Mouse (Mus musculus) lung, embryonic 16.5 days (tissue): Measurements from ENCODE around the gene Map4k5. TPM values are rescaled to one million over a fixed set of nuclear protein-coding genes. Genes with fewer than 3 reads are reported as not detected.

Source experiments
- ATAC-seq: fragments of 200-750 bp; cut with Nextera tagmentation; 2 replicates; pipeline ENCODE4 v1.8.0; 2017; ENCODE audit warnings: low read depth, mild to moderate bottlenecking, moderate library complexity
- H3K27ac ChIP-seq: fragments of 300-500 bp; sonication (generic); 2 replicates; pipeline ENCODE4 v1.5.1; 2014; ENCODE audit warnings: mild to moderate bottlenecking, control low read depth, low read length
- H3K27me3 ChIP-seq: fragments of 300-500 bp; sonication (generic); 2 replicates; pipeline ENCODE4 v1.6.1; 2014; ENCODE audit warnings: low read depth, low read length, mixed read lengths; ENCODE audit not compliant: control insufficient read depth, insufficient read depth
- H3K36me3 ChIP-seq: fragments of 300-500 bp; sonication (generic); 2 replicates; pipeline ENCODE4 v1.6.1; 2014; ENCODE audit warnings: low read length; ENCODE audit not compliant: control insufficient read depth, insufficient read depth
- H3K4me1 ChIP-seq: fragments of 300-500 bp; sonication (generic); replicated peaks from 2 replicates; pipeline ENCODE4 v1.6.1; 2014; ENCODE audit warnings: low read length, mixed read lengths; ENCODE audit not compliant: control insufficient read depth, insufficient read depth
- H3K4me2 ChIP-seq: fragments of 300-500 bp; sonication (generic); 2 replicates; pipeline ENCODE4 v1.6.1; 2014; ENCODE audit warnings: low read depth, low read length, control low read depth
- H3K4me3 ChIP-seq: fragments of 300-500 bp; sonication (generic); 2 replicates; pipeline ENCODE4 v1.5.1; 2014; ENCODE audit warnings: mild to moderate bottlenecking, low read length, control low read depth
- H3K9ac ChIP-seq: fragments of 300-500 bp; sonication (generic); 2 replicates; pipeline ENCODE4 v1.6.1; 2014; ENCODE audit warnings: low read length, control low read depth
- H3K9me3 ChIP-seq: fragments of 300-500 bp; sonication (generic); 2 replicates; pipeline ENCODE4 v1.6.1; 2016; ENCODE audit warnings: low read length; ENCODE audit not compliant: control insufficient read depth
- WGBS: fragments of 180-500 bp; shearing (Covaris S2); extraction: QIAGEN DNeasy Blood & Tissue Kit; methylation state at CpG from one replicate; pipeline ENCODE4 v1.1.7; 2014; 5-methylcytosine and 5-hydroxymethylcytosine counted together
- polyA plus RNA-seq: library from polyadenylated mRNA; unstranded; fragments of >200 nt; fragmentation: Nextera tagmentation; extraction: Ambion mirVana; gene quantifications from 2 replicates; pipeline ENCODE4 v1.2.1, GENCODE M21; 2015

Map4k5 gene
- polyA plus RNA-seq, 1 experiment from 2014 or later = 30.8 TPM

DNA sequence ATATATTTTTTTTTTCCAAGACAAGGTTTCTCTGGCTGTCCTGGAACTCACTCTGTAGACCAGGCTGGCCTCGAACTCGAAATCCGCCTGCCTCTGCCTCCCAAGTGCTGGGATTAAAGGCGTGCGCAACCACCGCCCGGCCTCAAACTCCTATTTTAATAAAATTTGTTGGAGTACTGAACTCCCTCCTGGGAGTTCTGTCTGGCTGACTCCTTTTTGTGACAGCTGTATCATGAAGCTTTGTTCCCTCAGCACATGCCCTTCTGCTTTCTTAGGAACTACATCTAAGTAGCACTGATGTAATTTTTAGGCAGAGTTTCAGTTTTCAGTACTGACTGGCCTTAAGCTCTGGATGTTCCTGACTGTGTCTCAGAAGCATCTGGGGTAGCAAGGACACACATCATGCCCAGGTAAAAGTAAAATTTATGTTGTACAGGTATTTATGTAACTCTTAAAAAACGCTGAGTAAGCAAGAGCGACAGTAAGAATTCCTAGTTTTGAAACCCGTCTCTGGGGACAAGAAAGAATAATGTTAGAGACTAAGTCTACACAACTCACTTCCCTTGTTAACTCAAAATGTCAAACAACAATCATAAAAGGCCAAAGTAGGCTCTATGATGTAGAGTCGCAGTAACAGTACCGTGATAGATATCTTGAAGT is 37.2 kb downstream of the Map4k5 start:
- Histone ChIP-seq H3K9me3 (no peaks in the 10 kb centered on the region), H3K27me3 (no peaks in the 10 kb centered on the region), H3K4me3 (no peak overlapping the region), H3K27ac (no peak overlapping the region), H3K36me3 (peaks cover 14% of the 10 kb centered on the region), H3K4me2 (no peak overlapping the region), H3K4me1 (no peaks in the 10 kb centered on the region), H3K9ac (no peak overlapping the region)
- whole genome bisulfite sequencing = 93% methylated on average over 12 of the region's 12 CpGs
- ATAC-seq = no peak

DNA sequence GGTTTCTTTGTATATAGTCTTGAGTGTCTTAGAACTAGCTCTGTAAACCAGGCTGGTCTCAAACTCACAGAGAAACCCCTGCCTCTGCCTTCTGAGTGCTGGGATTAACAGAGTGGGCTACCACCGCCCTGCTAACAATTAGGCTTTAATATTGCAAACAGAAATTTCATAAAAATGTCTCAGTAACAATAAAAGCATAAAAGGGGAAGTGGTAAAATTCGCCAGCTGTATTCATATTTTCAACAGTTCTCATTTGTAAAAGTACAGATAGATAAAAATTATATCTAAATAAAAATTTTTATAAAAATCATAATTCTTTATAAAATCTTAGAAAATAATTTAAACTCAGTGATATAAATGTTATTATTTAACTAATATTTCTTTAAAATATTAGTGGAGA is 39.1 kb downstream of the Map4k5 start:
- Histone ChIP-seq H3K27ac (no peak overlapping the region), H3K36me3 (peaks cover 18% of the 10 kb centered on the region)
- 85% methylated on average over 2 of the region's 2 CpGs for WGBS

DNA sequence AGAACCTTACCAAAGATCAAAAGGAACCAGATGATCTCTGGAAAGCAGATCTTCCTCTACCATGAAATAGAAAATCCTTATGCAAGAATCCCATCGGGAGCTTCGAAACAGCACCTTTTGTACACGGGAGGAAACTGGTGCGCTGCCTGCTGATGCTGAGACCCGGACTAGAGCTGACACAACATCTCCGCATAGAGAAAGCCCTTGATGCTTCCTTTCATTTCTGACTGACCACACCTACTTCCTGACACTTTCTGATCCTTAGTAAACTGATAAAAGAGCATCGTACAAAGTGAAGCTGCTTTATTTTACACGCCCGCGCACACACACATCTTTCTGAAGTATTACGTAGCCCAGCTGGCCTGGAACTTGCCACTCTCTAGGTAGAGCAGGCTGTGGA is 39.6 kb downstream of the Map4k5 start:
- H3K27me3 ChIP-seq = no peaks in the 10 kb centered on the region
- peaks cover 20% of the 10 kb centered on the region for H3K36me3 ChIP-seq

More for the DNA sequence above, 39.1 kb downstream of the Map4k5 start:
- Histone ChIP-seq H3K4me3 (no peak overlapping the region), H3K4me1 (no peaks in the 10 kb centered on the region), H3K9ac (no peak overlapping the region), H3K27me3 (no peaks in the 10 kb centered on the region), H3K4me2 (no peak overlapping the region), H3K9me3 (no peaks in the 10 kb centered on the region)
- ATAC-seq = no peak

DNA sequence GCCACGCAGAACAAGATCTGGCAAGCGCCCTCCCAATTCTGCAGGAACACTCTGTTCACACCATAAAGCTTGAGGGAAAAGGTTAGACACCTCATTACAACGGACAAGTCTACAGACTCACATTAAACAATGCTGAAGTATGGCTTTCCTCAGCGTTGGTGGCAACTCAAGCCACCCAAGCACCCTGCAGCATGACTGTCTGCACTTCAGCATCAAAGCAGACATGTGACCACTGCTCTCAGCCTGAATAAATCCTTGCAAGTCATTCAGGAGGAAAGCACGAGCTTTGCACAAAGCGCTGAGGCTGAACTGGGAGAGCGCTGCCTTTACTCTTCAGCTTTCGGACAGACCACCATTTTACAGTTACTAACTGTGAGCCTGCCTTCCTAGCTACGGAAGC is 40.7 kb downstream of the Map4k5 start:
- ATAC-seq = no peak
- WGBS = 81% methylated on average over 9 of the region's 9 CpGs
- Histone ChIP-seq H3K4me3 (no peak overlapping the region), H3K4me2 (no peak overlapping the region), H3K27ac (no peak overlapping the region), H3K27me3 (no peaks in the 10 kb centered on the region), H3K4me1 (no peaks in the 10 kb centered on the region), H3K9ac (no peak overlapping the region), H3K9me3 (no peaks in the 10 kb centered on the region), H3K36me3 (peaks cover 22% of the 10 kb centered on the region)

More for the DNA sequence above, 39.6 kb downstream of the Map4k5 start:
- Histone ChIP-seq H3K4me3 (no peak overlapping the region), H3K9ac (no peak overlapping the region), H3K4me1 (no peaks in the 10 kb centered on the region), H3K4me2 (no peak overlapping the region), H3K27ac (no peak overlapping the region), H3K9me3 (no peaks in the 10 kb centered on the region)
- 75% methylated on average over 11 of the region's 11 CpGs for WGBS
- no peak for ATAC-seq

DNA sequence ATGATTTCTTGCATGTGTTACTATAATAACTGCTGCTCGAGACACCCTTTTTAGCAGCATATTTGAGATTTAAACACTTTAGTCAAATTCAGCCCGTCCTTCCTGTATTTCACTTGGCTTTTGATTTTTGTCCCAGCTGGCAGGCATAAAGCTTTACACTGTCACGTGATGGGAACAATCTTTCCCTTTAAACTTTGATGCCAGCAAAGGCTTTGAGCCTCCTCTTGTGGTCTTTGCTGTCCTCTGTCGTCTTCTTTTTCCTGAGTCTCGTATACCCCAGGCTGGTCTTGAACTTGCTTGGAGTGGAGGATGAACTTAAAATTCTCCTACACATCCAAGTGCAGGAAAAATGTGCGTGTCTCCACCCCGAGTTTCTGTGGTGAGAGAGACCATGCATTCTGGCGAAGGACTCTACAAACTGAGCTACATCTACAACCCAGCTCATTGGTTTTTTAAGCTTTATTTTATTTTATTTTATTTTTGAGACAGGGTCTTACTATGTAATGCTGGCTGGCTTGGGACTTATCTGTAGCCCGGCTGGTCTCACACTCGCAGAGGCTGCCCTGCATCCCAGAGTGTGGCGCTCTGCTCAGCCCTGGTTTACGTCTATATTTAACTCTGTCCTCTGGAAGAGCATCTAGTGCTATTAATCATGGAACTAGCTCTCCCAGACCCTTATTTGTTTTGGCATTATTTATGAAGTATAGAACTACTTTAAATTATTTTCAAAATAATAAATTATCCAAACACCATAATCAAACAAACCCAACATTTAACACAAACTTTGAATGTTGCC is 44.7 kb downstream of the Map4k5 start:
- no peaks in the 10 kb centered on the region for H3K9me3 ChIP-seq
- WGBS = 75% methylated on average over 12 of the region's 12 CpGs
- peaks cover 23% of the 10 kb centered on the region for H3K36me3 ChIP-seq
- H3K9ac ChIP-seq = no peak overlapping the region
- H3K4me1 ChIP-seq = no peaks in the 10 kb centered on the region
- no peak overlapping the region for H3K4me2 ChIP-seq
- H3K27me3 ChIP-seq = no peaks in the 10 kb centered on the region
- no peak for ATAC-seq
- H3K4me3 ChIP-seq = no peak overlapping the region
- no peak overlapping the region for H3K27ac ChIP-seq

DNA sequence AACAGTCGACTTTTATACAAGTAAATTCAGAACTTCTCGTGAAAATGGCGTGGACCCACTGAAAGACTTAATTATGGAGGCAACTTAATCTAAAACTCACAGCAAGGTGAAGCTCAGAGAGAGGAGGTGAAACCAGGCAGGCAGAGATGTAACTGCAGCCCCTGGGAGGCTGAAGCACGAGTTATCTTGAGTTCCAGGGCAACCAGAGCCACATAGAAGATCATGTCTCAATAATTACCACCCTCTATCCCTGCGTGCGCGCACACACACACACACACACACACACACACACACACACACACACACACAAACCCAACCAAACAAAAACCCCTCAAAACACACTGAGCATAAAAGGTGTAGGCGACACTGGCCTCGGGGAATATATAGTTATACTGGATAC is 46.5 kb downstream of the Map4k5 start:
- 91% methylated on average over 9 of the region's 9 CpGs for WGBS
- no peak overlapping the region for H3K27ac ChIP-seq
- H3K4me1 ChIP-seq = no peaks in the 10 kb centered on the region
- H3K4me3 ChIP-seq = no peak overlapping the region
- no peak for ATAC-seq
- no peak overlapping the region for H3K9ac ChIP-seq
- no peaks in the 10 kb centered on the region for H3K27me3 ChIP-seq
- H3K4me2 ChIP-seq = no peak overlapping the region
- no peaks in the 10 kb centered on the region for H3K9me3 ChIP-seq
- peaks cover 25% of the 10 kb centered on the region for H3K36me3 ChIP-seq

DNA sequence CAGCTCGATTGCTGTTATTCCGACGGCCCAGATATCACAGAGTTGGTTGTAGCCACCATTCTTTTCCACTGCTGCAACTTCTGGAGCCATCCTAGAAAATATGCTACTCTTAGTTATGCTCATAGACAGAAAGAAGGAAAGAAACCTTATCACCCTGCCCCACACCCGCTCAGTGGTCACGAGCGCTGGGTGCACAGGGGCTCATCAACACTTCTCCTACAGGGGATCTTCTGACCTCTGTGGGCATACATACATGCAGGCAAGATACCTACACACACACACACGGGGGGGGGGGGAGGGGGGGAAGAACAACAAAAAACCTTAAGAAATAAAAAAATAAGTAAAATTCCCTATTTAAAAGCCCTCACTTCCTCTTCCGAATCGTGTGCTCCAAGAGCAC is 47.3 kb downstream of the Map4k5 start:
- no peaks in the 10 kb centered on the region for H3K4me1 ChIP-seq
- no peak overlapping the region for H3K4me2 ChIP-seq
- 92% methylated on average over 8 of the region's 9 CpGs for WGBS
- peaks cover 25% of the 10 kb centered on the region for H3K36me3 ChIP-seq
- H3K27ac ChIP-seq = no peak overlapping the region
- no peaks in the 10 kb centered on the region for H3K27me3 ChIP-seq
- no peak overlapping the region for H3K4me3 ChIP-seq
- no peak overlapping the region for H3K9ac ChIP-seq
- no peaks in the 10 kb centered on the region for H3K9me3 ChIP-seq
- no peak for ATAC-seq

DNA sequence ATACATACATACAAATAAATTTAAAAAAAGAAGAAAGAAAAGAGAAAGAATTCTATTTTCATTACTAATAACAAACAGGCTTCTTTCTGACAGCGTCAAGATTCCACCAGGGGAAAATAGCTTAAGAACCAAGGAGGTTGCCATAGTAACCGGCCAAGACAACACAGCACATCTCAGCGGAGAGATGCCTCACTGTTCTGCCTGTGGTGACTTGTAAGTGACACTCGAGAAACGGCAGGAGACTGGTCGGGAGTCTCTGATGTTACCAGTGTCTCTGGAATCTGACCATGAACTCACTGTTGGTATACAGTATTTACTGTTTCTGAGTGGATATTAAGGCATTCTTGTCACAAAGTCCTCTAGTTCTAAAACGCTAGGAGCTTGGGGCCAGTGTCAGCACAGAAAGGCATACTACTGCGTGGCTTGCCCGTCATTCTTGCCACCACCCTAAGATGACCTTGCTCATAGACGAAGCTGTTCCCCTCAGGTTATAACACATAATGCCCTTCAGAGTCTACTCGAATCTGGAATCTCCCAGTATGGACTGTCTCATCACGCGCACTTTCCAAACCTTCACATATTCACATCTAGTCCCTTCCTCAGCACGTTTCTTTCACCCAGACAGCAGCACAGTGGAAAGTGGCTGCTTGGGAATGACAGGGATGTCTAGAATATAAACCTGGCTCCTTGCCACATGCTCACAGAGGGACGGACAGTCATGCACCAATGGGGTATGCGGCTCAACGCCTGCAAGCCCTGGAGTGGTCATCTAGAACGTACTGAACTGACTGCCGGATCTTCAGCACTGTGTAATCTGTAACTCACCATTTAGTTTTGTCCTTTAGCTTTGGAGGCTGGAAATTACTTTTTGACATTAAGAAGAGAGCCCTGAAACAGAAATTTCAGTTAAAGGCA is 49.2 kb downstream of the Map4k5 start:
- 65% methylated on average over 19 of the region's 19 CpGs for WGBS
- ATAC-seq = peak; percentile 68; the same call in 1 of the 2 replicates
- Histone ChIP-seq H3K4me3 (no peak overlapping the region), H3K27ac (no peak overlapping the region), H3K9me3 (no peaks in the 10 kb centered on the region), H3K36me3 (peaks cover 22% of the 10 kb centered on the region), H3K4me2 (no peak overlapping the region), H3K9ac (no peak overlapping the region), H3K4me1 (no peaks in the 10 kb centered on the region), H3K27me3 (no peaks in the 10 kb centered on the region)

DNA sequence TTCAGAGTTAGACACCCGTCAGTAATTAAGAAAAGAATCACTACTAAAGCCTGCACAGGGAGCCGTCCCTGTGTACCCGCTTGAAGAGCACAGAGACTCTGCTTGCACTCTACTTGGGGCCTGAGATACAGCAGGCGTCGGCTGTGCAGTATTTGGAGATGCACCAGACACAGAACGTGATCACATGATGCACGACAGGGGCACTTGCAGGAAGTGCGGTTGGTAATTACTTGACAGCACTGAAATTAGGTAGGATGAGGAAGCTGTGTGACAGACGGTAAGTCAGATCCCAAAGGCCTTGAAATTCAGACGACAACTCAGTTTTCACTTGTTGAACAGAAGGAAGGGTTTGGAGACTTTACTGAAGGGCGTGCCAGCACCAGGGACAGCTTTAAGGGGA is 54.6 kb downstream of the Map4k5 start:
- peaks cover 24% of the 10 kb centered on the region for H3K36me3 ChIP-seq
- H3K27ac ChIP-seq = no peak overlapping the region
- H3K4me2 ChIP-seq = no peak overlapping the region
- no peaks in the 10 kb centered on the region for H3K4me1 ChIP-seq
- H3K27me3 ChIP-seq = no peaks in the 10 kb centered on the region
- 80% methylated on average over 11 of the region's 11 CpGs for WGBS
- no peak overlapping the region for H3K4me3 ChIP-seq
- ATAC-seq = no peak
- H3K9ac ChIP-seq = no peak overlapping the region
- no peaks in the 10 kb centered on the region for H3K9me3 ChIP-seq
